Mouse (Mus musculus) Muller cell, postnatal 12 days (primary cell): ENCODE data around the gene Jup.
"Not testable (repeated sequence)": the region's sequence is repeated elsewhere in the genome, so short reads cannot be mapped to it uniquely, and the experiment has no call there.

ENCODE experiments used
- DNase-seq: peaks from one replicate; pipeline ENCODE4 v3.0.0-alpha.2; 2015; ENCODE audit errors: inconsistent ontology term

Jup gene

GRCm38 (mm10) chr11:100391081-100391883 is 6.3 kb downstream of the Jup start:
- DNase-seq: peak; percentile 81

- no peak for DNase-seq
Observed at GRCm38 (mm10) chr11:100389931-100390445, 7.6 kb downstream of the Jup start.

GRCm38 (mm10) chr11:100388588-100388987 is 9.0 kb downstream of the Jup start:
- DNase-seq: no peak

GRCm38 (mm10) chr11:100387589-100388375 is 9.8 kb downstream of the Jup start:
- no peak for DNase-seq

GRCm38 (mm10) chr11:100387111-100387510 is 10.5 kb downstream of the Jup start:
- DNase-seq: no peak

GRCm38 (mm10) chr11:100386586-100386985 is 11.0 kb downstream of the Jup start:
- DNase-seq: no peak

- DNase-seq: no peak
Observed at GRCm38 (mm10) chr11:100385016-100385415, 12.5 kb downstream of the Jup start.

- no peak for DNase-seq
Observed at GRCm38 (mm10) chr11:100382682-100383081, 14.9 kb downstream of the Jup start.

- DNase-seq: no peak
Observed at GRCm38 (mm10) chr11:100379311-100379710, 18.3 kb downstream of the Jup start.

GRCm38 (mm10) chr11:100378446-100378845 is 19.1 kb downstream of the Jup start:
- no peak for DNase-seq

- DNase-seq: no peak
Observed at GRCm38 (mm10) chr11:100377989-100378388, 19.6 kb downstream of the Jup start.

GRCm38 (mm10) chr11:100376746-100377389 is 20.7 kb downstream of the Jup start:
- DNase-seq: no peak

- DNase-seq: peak; percentile 18
Observed at GRCm38 (mm10) chr11:100376005-100376404, 21.6 kb downstream of the Jup start.

- DNase-seq: no peak
Observed at GRCm38 (mm10) chr11:100375127-100375526, 22.4 kb downstream of the Jup start.

GRCm38 (mm10) chr11:100371981-100372558 is 25.5 kb downstream of the Jup start:
- no peak for DNase-seq

- DNase-seq: no peak
Observed at GRCm38 (mm10) chr11:100369822-100370221, 27.7 kb downstream of the Jup start.

GRCm38 (mm10) chr11:100369145-100369544 is 28.4 kb downstream of the Jup start:
- no peak for DNase-seq

- peak; percentile 55 for DNase-seq
Observed at GRCm38 (mm10) chr11:100362979-100363562, 34.5 kb downstream of the Jup start.

GRCm38 (mm10) chr11:100362209-100362978 is 35.2 kb downstream of the Jup start:
- peak; percentile 56 for DNase-seq

- not testable (repeated sequence) for DNase-seq
Observed at GRCm38 (mm10) chr11:100361059-100361458, 36.5 kb downstream of the Jup start.

GRCm38 (mm10) chr11:100360175-100360574 is 37.4 kb downstream of the Jup start:
- DNase-seq: no peak
